Mouse (Mus musculus) Patski (cell line): Measurements from ENCODE around the gene Siah3. TPM values are rescaled to one million over a fixed set of nuclear protein-coding genes. Genes with fewer than 3 reads are reported as not detected.

Source experiments
- ATAC-seq: fragments of 100-300 bp; one replicate; pipeline ENCODE4 v1.8.0; 2021
- CTCF ChIA-PET: fragments of 350-600 bp; sonication (Branson Sonifier 250); formaldehyde crosslinking; loops from one replicate; lab custom pipeline; 2022; ENCODE audit warnings: inconsistent platforms; lab: Charles Lee
- POLR2A ChIA-PET: fragments of 350-600 bp; sonication (Branson Sonifier 250); formaldehyde crosslinking; loops from one replicate; lab custom pipeline; 2022; ENCODE audit warnings: antibody characterized with exemption, inconsistent platforms; lab: Charles Lee
- DNase-seq: peaks from one replicate; pipeline ENCODE4 v3.0.0-alpha.2; 2011; ENCODE audit warnings: low read depth, low spot score
- H3K27me3 ChIP-seq: fragments of 371-371 bp; one replicate; pipeline ENCODE4 v1.5.1; 2021
- CTCF ChIP-seq: fragments of 100-300 bp; IDR thresholded peaks from one replicate; pipeline ENCODE4 v1.5.1; 2021
- in situ Hi-C: fragments of 300-500 bp; cut with MboI; formaldehyde crosslinking; loops from 3 replicates; pipeline ENCODE4 v1.11.1; 2018; ENCODE audit warnings: low pct_unique_long_range_greater_than_20kb, mixed read lengths
- polyA plus RNA-seq: library from polyadenylated mRNA; unstranded; gene quantifications from one replicate; pipeline ENCODE4 v1.2.3, GENCODE M21; 2021

The Siah3 gene
- not detected for polyA plus RNA-seq

- ChIA-PET CTCF (interaction anchor here (1.0 kb wide), 1 partner anchor 73 kb away, joined by 3 read pairs; no protein-coding TSS in a partner anchor), POLR2A (no interaction called here)
- TF ChIP-seq CTCF: no peak
- DNase-seq: no peak
- ATAC-seq: no peak
- in situ Hi-C loops: no loop called here
- peaks cover 39% of the 10 kb centered on the region for H3K27me3 ChIP-seq
Measured at GRCm38 (mm10) chr14:75455743-75456421, at the start of gene Siah3. Gene Siah3, plus strand, starts transcription at chr14:75455982.

GRCm38 (mm10) chr14:75409772-75410171, 46.0 kb upstream of the Siah3 start:
- POLR2A ChIA-PET: interaction anchor here (0.6 to 1.0 kb wide), 2 partner anchors 12 to 21 kb away, joined by 3 to 4 read pairs; no protein-coding TSS in a partner anchor

GRCm38 (mm10) chr14:75410392-75410791, 45.4 kb upstream of the Siah3 start:
- DNase-seq (no peak), ATAC-seq (no peak)
- no peak for TF ChIP-seq CTCF
- in situ Hi-C loops: no loop called here
- POLR2A ChIA-PET: interaction anchor here (0.6 to 1.0 kb wide), 2 partner anchors 11 to 21 kb away, joined by 3 to 4 read pairs; no protein-coding TSS in a partner anchor
- CTCF ChIA-PET: interaction anchor here (0.8 kb wide), 1 partner anchor 16 kb away, joined by 3 read pairs; no protein-coding TSS in a partner anchor
- peaks cover 9% of the 10 kb centered on the region for H3K27me3 ChIP-seq

More at GRCm38 (mm10) chr14:75409772-75410171, 46.0 kb upstream of the Siah3 start:
- DNase-seq (no peak), ATAC-seq (no peak)
- peaks cover 8% of the 10 kb centered on the region for H3K27me3 ChIP-seq
- in situ Hi-C loops: no loop called here
- CTCF ChIA-PET: interaction anchor here (0.8 kb wide), 1 partner anchor 15 kb away, joined by 3 read pairs; no protein-coding TSS in a partner anchor
- no peak for TF ChIP-seq CTCF

- in situ Hi-C loops: no loop called here
- H3K27me3 ChIP-seq: peaks cover 21% of the 10 kb centered on the region
- no peak for DNase-seq
- ChIA-PET CTCF (no interaction called here), POLR2A (no interaction called here)
- TF ChIP-seq CTCF: no peak
- ATAC-seq: no peak
Measured at GRCm38 (mm10) chr14:75418721-75419120, 37.1 kb upstream of the Siah3 start.

- ChIA-PET CTCF (no interaction called here), POLR2A (no interaction called here)
Measured at GRCm38 (mm10) chr14:75419876-75420275, 35.9 kb upstream of the Siah3 start.

GRCm38 (mm10) chr14:75420811-75421210, 35.0 kb upstream of the Siah3 start:
- CTCF ChIA-PET: no interaction called here
- no peak for TF ChIP-seq CTCF
- in situ Hi-C loops: no loop called here
- peaks cover 16% of the 10 kb centered on the region for H3K27me3 ChIP-seq
- ATAC-seq (no peak), DNase-seq (no peak)
- POLR2A ChIA-PET: no interaction called here

More at GRCm38 (mm10) chr14:75419876-75420275, 35.9 kb upstream of the Siah3 start:
- no peak for TF ChIP-seq CTCF
- peaks cover 21% of the 10 kb centered on the region for H3K27me3 ChIP-seq
- in situ Hi-C loops: no loop called here
- ATAC-seq (no peak), DNase-seq (no peak)

DNA sequence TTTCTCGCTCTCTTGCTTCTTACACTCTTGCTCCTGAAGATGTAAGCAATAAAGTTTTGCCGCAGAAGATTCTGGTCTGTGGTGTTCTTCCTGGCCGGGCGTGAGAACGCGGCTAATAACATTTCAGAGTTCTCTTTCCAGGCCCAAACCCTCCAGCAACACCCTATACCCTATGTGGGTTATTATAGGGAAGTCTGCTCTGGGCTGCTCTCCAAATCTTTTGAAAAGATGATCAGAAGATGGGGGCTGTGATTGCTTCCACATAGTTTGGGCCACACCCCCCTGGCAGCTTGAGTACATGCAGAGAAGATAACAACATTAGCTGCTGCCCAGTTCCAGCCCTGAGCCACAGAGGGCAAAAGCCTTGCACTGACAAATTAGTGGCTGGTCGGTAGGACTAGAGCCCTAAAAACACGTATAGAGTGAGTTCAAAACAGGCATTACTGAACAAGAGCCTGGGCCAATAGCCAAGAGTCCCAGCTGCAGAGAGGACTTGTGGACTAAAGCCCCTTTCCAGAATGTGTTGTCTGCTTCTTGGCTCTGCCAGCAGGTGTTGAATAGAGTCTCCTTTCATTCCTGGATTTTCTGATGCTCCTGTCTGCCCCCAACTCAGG, 24.5 kb upstream of the Siah3 start:
- no peak for DNase-seq
- CTCF ChIA-PET: no interaction called here
- no peak for TF ChIP-seq CTCF
- no peak for ATAC-seq
- in situ Hi-C loops: no loop called here
- POLR2A ChIA-PET: no interaction called here
- no peaks in the 10 kb centered on the region for H3K27me3 ChIP-seq

DNA sequence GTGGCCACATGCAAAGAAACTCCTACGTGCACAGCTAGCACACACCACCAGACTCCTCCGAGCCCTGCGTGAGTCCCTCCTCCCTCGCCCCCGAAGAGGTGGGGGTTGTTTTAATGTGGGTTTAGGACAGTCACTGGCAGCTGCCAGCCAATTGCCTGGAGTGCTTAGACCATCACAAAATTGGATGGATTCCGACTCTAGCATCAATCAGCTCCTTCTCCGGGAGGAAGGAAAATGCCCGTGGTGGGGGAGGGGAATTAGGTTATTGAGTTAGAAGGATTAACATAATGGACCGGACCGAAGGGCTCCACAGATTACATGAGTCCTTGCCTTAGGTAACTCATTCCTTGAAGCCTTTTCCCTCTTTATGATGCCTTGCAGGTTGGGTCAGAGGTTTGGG, 22.9 kb upstream of the Siah3 start:
- CTCF ChIA-PET: no interaction called here
- POLR2A ChIA-PET: no interaction called here
- DNase-seq (no peak), ATAC-seq (no peak)
- no peaks in the 10 kb centered on the region for H3K27me3 ChIP-seq
- in situ Hi-C loops: no loop called here
- TF ChIP-seq CTCF: no peak

DNA sequence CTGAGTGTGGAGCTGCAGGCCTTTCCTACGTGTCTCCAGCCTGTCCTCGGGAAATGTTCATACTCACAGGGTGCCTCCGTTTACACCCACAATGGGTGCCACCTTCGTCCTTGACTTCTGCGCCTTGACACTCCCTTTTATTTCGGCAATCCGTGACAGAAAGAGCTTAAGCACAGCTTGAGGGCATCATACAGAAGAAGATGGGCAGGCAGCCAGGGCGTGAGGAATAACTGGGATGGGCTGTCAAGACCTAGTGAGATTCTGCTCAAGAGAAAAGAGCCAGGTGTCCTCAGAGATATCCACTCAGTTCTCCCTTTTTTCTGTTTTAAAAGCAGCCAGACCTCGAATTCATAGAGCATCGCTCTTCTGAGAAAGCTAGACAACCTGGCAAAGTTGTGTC, 21.2 kb upstream of the Siah3 start:
- DNase-seq (no peak), ATAC-seq (no peak)
- no peak for TF ChIP-seq CTCF
- ChIA-PET CTCF (no interaction called here), POLR2A (no interaction called here)
- in situ Hi-C loops: no loop called here
- H3K27me3 ChIP-seq: no peaks in the 10 kb centered on the region

- ChIA-PET CTCF (no interaction called here), POLR2A (no interaction called here)
- H3K27me3 ChIP-seq: peaks cover 20% of the 10 kb centered on the region
- ATAC-seq (no peak), DNase-seq (no peak)
- in situ Hi-C loops: no loop called here
- TF ChIP-seq CTCF: no peak
Measured at GRCm38 (mm10) chr14:75444486-75445105, 11.2 kb upstream of the Siah3 start.
